Mouse (Mus musculus): ENCODE measurements around the gene Spata2l.
A peak's percentile ranks its signal among the peaks of the same experiment; 100 is the strongest.
"Not testable (repeated sequence)": the region's sequence is repeated elsewhere in the genome, so short reads cannot be mapped to it uniquely, and the experiment has no call there.

Spata2l gene

DNA sequence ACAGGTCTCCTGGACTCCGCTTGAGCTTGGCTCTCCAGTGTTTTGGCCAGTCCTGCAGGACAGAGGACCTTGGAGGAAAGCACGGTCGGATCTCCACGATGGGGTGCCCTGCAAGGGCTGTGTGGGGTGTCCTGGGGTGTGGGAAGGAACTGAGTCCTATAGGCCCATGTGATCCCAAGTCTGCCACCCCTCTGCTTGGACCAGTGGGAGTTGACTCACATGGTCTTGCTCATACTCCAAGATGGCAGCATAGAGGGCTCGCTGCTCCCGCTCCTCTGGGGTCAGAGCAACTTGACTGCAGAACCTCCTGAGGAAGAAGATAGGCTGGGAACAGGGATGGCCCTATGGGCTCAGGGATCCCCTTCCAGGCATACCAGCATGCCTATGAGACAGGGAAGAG is 11.7 kb upstream of the Spata2l start:
- DNase-seq (ENCODE audit: low read depth, low spot score): no peak

GRCm38 (mm10) chr8:123245543-123245942 is 9.5 kb upstream of the Spata2l start:
- no peak for DNase-seq (ENCODE audit: low read depth, low spot score)

DNA sequence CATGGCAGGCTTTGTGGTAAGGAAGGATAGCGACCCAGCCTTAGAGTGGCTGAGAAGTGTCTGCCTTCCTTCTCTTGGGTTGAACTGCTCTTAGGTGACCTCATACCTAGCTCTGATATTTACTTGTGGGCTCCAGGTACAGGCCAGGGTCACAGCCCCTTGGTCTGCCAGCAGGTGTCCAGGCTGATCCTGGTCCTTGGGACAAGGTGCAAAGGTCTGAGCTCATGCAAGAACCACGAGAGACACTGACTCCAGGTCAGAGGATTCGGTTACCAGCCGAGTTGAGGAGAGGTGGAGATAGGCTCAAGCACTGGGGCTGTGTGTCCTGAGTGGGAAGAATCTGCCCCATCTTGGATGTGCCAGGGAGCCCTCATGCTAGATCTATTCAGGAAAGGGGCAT is 8.3 kb upstream of the Spata2l start:
- DNase-seq (ENCODE audit: low read depth, low spot score): no peak

DNA sequence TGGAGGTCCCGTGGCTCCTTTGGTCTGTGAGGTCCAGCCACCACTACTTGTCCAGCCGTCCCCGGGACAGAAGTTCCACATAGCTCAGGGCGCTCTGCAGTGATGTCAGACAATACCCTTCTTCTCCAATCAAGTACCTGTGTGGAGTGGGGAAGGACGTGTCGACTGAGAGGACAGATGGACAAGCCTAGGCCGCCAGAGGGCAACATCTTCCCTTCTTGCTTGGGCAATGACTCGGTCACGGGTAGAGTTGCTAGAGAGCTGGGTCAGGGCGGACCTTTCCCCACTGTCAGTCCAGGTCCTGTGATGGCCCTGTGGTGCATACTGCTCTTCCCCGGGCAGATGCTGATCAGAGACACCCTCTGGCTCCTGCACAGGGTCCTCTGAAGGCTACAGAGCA is 7.0 kb upstream of the Spata2l start:
- no peak for DNase-seq (ENCODE audit: low read depth, low spot score)

DNA sequence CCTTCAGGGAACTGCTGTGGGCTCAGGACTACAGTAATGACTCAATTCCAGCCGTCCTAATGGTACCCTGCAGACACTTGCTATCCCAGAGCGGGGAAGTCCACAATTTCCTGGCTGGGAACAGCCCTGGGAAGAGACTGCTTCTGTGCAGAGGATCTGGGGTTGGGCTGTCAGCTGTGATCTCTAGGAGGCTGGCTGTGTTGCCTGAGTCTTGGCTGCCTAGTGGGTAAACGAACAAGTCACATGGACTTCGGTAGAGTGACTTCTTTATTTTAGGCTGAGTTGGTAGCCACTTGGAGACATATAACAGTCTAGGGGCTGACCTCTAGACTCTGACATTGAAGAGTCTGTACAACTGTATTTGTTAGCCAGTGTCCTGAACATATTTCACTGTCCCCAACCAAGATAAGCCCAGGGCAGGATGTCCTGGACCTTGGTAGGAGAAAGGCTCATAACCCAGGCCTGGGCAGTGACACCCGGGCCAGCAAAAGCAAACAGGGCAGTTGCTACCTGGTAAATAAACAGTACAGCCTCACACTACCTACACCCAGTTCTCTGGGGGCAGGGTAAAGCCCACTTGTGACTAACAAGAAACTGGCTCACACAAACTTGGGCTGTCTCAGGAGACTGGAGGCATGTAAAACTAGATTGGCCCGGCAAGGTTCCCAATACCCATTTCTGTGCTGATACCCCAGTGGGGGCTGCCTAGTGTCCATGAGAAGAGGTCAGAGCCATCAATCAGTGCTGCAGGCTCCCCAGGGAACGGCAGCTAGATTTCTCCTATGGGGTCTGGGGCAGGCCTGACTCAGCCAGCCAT is 6.3 kb upstream of the Spata2l start:
- DNase-seq (ENCODE audit: low read depth, low spot score): no peak

DNA sequence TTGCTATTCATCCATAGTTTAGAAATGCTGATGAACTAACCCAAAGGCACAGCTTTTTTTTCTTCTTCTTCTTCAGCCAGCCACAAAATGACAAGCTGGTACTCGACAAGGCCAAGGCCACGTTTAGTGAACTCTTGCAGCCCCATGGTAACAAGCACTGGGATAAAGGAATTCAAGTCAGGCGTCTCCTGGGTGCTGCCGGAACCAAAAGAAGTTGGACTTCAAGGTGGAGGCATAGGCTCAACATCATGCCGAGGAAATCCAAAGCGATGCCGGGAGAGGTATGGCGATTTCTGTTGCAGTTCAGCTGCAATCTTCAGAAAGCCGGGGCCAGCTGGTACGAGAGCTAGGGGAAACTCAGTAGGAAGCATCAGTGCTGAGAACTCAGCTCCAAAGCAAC is 3.4 kb upstream of the Spata2l start:
- no peak for DNase-seq (ENCODE audit: low read depth, low spot score)

GRCm38 (mm10) chr8:123234918-123235519 is 1.0 kb downstream of the Spata2l start:
- no peak for DNase-seq (ENCODE audit: low read depth, low spot score)

DNA sequence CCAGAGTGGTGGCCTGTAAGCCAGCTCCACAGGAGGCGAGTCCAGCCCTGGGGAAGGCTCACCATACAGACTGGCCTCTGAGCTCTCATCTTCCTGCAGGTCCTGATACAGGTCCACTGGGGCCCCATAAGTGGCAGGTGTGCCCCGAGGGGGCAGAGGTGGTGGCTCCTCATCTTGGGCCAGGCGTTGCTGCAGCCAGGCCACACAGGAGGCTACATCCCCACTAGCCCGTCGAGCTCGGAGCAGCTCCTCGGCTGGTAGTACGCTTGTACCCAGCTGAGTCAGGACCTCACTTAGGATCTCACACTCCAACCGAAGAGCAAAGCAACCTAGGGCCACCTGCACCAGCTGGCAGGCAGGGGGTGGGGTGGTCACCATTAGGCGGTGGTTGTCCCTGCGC is 2.3 kb downstream of the Spata2l start:
- no peak for DNase-seq (ENCODE audit: low read depth, low spot score)

DNA sequence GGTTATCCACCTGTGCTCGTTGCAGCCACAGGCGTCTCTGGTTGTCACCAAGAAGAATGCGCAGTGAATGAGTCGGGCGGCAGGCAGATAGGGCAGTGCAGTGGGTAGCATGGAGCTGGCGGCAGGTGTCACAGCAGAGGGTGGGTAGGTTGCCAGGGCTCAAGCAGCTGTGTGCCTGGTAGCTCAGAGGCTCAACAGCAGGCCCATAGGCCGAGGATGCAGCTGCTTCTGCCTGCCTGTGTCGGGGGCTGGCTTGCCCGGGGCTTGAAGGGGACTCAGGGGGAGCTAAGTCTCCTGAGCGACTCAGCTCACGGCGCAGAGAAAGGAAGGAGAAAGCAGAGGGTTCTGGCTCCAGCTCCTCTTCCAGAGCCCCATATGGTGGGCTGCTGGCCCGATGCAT is 2.7 kb downstream of the Spata2l start:
- DNase-seq (ENCODE audit: low read depth, low spot score): no peak

DNA sequence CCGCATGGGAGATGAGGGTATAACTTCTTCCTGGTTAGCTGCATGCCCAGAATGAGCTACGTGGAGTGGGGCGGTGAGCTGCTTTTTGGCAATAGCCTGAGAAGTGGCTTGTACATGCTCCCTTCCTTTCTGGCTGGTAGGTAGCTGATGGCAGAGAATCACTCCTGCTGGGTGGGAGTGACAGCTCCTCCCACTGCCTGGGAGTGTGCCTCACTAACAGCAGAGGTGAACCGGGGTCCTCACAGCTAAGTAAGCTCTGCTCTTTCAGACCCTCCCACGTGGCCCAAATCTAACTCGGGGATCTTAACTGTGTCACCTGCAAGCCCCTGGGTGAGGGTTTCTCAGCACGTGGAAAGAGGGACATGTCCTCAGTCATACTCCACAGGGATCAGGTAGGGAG is 3.5 kb downstream of the Spata2l start:
- DNase-seq (ENCODE audit: low read depth, low spot score): no peak

GRCm38 (mm10) chr8:123231742-123232141 is 4.3 kb downstream of the Spata2l start:
- no peak for DNase-seq (ENCODE audit: low read depth, low spot score)

DNA sequence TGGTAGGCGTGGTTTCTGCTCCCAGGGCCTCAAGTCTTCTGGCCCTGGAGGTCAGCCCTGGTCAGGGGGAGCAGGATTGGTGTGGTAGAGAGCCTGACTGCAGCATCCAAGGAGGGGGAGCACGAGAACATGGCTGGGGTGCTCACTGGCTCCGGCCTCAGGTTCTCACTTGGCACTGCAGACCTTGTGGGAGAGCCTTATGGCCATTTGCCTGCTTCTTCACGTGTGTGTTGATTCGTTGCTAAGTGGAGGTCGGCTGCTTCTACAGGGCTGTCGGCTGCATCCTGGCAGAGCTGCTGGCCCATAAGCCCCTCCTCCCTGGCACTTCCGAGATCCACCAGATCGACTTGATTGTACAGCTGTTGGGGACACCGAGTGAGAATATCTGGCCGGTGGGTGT is 5.7 kb downstream of the Spata2l start:
- DNase-seq (ENCODE audit: low read depth, low spot score): not testable (repeated sequence)

DNA sequence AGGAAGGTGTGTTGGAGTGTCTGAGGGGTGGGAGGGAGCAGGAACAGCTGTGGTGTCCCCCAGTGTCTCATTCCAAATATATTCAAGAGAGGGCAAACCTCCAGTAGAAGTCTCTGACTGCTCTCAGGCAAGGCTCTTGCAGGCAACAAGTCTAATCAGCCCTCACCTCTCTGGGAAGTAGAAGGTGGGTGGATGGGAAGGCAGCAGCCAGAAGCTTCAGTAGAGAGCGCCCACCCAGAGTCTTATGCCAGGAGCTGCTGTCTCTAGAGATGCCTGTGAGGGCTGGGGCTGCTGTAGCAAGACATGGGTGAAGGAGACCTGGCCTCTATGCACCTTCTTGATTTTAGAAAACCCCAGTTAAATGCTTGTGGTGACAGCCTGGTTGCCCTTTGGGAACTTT is 7.6 kb downstream of the Spata2l start:
- DNase-seq (ENCODE audit: low read depth, low spot score): no peak

DNA sequence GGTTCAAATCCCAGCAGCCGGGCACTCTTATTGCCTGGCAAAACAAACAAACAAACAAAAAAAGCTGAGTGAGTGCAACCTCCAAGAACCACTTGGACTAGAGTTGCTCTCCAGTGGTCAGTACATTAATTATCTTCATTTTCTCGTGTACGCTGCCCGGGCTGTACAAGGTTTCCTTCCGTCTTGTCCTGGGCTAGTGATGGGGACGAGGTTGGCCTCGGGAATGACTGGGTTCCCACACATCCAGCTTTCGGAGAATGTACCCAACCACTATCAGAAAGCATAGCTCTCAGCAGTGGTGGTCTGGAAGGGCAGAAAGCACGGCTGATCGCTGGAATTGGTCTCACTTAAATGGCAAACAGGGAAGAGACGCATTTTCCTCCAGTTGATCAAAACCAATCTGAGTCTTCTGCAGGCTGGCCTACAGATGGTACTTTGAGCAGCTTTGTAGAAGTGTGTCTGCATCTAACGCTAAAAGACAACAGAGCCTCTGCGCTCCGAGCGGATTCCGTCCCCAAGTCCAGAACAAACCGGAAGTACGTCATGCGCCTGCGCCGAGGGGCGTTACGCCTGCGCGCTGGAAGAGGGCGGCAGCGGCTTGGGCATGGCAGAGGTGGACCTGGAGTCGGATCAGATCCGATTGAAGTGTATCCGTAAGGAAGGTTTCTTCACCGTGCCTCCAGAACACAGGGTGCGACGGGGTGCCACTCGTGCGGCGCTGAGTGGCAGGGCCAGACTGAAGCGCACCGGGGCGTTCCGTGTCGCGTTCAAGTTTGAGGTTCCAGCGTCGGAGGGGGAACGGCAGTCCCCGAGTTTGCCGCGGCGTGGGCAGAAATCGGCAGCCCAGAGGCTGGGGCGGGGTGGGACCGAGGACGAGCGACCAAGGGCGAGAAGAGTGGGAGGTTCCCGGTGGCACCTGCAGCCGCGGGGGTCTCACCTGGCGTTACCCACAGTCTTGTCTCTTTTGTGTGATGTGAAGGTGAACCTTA is 11.5 kb downstream of the Spata2l start, which contains the start of gene Cdk10:
Gene Cdk10, plus strand, starts transcription at position 565 of the 989 bp plus-strand sequence.
- peak; percentile 75 for DNase-seq (ENCODE audit: low read depth, low spot score)

DNA sequence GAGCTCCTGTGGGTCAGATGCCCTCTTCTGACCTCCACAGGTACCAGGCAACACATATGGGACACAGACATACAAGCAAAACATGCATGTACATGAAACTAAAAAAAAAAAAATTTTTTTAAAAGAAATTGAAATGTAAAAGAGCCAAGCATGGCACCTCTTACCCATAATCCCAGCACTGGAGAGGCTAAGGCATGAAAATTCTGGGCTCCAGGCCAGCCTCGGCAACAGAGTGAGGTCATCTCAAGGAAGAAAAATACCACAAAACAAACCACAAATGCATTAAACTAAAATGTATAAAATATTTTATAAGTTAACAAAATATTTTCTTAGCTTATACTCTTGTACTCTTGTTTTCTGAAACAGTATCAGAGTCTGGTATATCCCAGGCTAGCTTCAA is 15.1 kb downstream of the Spata2l start:
- no peak for DNase-seq (ENCODE audit: low read depth, low spot score)

- DNase-seq (ENCODE audit: low read depth, low spot score): no peak
Observed at GRCm38 (mm10) chr8:123215430-123215829, 20.6 kb downstream of the Spata2l start.

DNA sequence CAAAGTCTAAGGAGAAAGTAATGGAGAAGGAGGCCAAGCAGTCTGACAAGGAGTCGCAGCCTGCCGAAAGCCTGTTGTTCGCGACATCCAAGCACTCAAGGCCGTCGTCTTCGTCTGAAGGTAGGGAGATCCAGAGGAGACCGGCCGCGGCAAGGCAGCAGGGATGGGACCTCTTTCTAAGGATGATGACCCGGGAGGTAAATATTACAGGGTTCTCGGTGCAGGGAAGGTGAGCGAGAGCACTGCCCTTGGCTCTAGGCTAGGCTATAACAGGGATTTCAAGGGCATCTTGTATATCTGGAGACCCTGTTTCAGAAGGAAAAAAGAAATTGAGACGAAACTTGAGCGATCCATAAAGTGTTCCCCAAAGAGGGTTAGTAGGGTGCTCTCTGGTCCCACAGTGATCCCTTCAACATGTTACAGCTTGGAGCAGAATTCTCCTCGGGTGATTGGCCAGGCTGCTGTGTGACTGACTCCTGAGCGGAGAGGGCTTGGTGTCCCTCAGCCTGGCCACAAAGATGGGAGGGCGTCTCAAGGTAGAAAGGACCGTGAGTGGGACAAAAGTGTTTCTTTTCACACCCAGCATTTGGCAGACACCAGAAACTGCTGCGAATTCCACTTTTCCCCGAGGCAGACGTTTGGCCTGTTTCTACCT is 22.8 kb downstream of the Spata2l start:
- DNase-seq (ENCODE audit: low read depth, low spot score): no peak

DNA sequence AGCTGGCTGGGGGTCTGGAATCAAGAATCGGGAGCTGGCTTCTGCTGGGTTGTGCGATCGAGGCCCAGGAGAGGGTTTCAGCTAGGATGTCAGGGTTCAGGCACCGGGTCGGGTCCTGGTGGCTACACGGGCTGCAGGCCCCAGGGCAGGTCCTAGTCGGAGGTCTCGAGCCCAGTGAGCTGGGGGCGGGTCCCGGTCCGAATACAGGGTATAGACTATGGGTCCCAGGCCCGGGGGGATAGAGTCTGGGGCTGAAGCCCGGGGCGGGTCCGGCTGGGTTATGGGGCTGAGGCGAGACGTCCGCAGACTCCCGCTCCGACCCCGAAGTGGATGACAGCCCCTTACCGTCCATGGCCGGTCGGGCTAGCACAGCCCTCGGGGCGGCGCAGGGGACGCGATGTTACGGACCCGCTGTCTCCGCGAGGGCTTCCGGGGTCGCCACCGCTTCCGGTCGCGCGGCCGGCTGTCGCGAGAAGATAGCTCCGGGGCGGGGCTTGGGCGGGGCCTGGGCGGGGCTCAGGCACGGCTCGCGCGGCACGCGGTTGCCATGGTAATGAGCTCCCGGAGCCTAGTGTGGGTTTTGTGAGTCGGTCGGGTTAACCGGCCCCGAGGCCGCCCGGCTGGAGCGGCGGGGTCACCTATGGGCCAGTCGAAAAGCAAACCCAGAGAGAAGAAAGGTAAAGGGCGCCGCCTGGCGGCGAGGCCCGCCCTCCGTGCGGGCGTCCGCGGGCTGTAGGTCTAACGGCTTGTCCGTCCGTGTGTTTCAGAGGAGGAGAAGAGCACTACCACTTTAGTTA is 23.5 kb downstream of the Spata2l start, which contains the start of the genes Chmp1a and Spata33:
Gene Chmp1a, minus strand, starts transcription at position 443 of the 797 bp plus-strand sequence.
Gene Spata33, plus strand, starts transcription at position 512 of the 797 bp plus-strand sequence.
- DNase-seq (ENCODE audit: low read depth, low spot score): peak; percentile 78

DNA sequence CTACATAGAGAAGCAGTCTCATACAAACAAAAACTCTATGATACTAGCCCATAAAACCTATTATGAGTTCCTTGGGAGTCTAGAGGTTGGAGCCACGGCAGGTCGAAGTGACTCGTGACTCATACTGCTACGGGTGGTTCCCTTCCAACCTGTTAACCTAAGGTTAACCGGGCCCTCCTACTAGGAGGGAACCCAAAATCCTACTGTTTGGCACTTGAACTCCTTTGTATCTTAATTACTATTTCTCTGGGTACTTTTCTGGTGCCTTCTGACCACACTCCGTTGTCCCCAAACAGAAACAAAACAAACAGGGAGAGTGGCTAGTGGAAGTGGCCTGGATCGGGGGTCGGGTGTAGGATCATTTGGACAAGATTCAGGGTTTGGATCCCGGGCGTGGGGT is 24.2 kb downstream of the Spata2l start:
- no peak for DNase-seq (ENCODE audit: low read depth, low spot score)

GRCm38 (mm10) chr8:123203571-123203970 is 32.5 kb downstream of the Spata2l start:
- no peak for DNase-seq (ENCODE audit: low read depth, low spot score)

All from brain, embryonic 18.5 days (tissue).